Mouse (Mus musculus): ENCODE results near the gene Cd300a.

- TF ChIP-seq CTCF (IDR thresholded peaks at IDR 0.05; ENCODE audit: borderline replicate concordance, insufficient read depth, low read depth, low read length) = no peak
- TF ChIP-seq POLR2A (IDR thresholded peaks at IDR 0.05; ENCODE audit: borderline replicate concordance, insufficient read depth, low read length) = no peak
Measured at GRCm38 (mm10) chr11:114880185-114880584, 9.7 kb upstream of the Cd300a start.
